Mouse (Mus musculus) limb, embryonic 11.5 days (tissue): ENCODE results near the gene Supt3. TPM values are rescaled to one million over a fixed set of nuclear protein-coding genes. Genes with fewer than 3 reads are reported as not detected.
A peak's percentile ranks its signal among the peaks of the same experiment; 100 is the strongest.

Experiments
- ATAC-seq: fragments of 200-750 bp; cut with Nextera tagmentation; 2 replicates; pipeline ENCODE4 v1.8.0; 2017; ENCODE audit warnings: low read depth; ENCODE audit not compliant: insufficient number of reproducible peaks, low FRiP score, low TSS enrichment
- DNase-seq: peaks from one replicate; pipeline ENCODE4 v3.0.0-alpha.2; 2015; ENCODE audit warnings: low spot score
- H3K27ac ChIP-seq: fragments of 300-500 bp; sonication (generic); replicated peaks from 2 replicates; pipeline ENCODE4 v1.5.1; 2014; ENCODE audit warnings: low read depth, mild to moderate bottlenecking, low read length
- H3K27me3 ChIP-seq: fragments of 300-500 bp; sonication (generic); 2 replicates; pipeline ENCODE4 v1.6.1; 2014; ENCODE audit warnings: mild to moderate bottlenecking, low read length, mixed read lengths; ENCODE audit not compliant: control insufficient read depth, insufficient read depth
- H3K36me3 ChIP-seq: fragments of 300-500 bp; sonication (generic); 2 replicates; pipeline ENCODE4 v1.6.1; 2014; ENCODE audit warnings: mild to moderate bottlenecking, low read length, moderate library complexity, mixed read lengths; ENCODE audit not compliant: control insufficient read depth, insufficient read depth
- H3K4me1 ChIP-seq: fragments of 300-500 bp; sonication (generic); 2 replicates; pipeline ENCODE4 v1.6.1; 2014; ENCODE audit warnings: low read length, mixed read lengths; ENCODE audit not compliant: control insufficient read depth, insufficient read depth
- H3K4me2 ChIP-seq: fragments of 300-500 bp; sonication (generic); 2 replicates; pipeline ENCODE4 v1.6.1; 2014; ENCODE audit warnings: low read depth, mild to moderate bottlenecking, moderate library complexity; ENCODE audit not compliant: severe bottlenecking
- H3K4me3 ChIP-seq: fragments of 300-500 bp; sonication (generic); 2 replicates; pipeline ENCODE4 v1.5.1; 2014; ENCODE audit warnings: low read depth, low read length
- H3K9ac ChIP-seq: fragments of 300-500 bp; sonication (generic); 2 replicates; pipeline ENCODE4 v1.6.1; 2014; ENCODE audit warnings: mild to moderate bottlenecking, low read length
- H3K9me3 ChIP-seq: fragments of 300-500 bp; sonication (generic); 2 replicates; pipeline ENCODE4 v1.6.1; 2016; ENCODE audit warnings: low read length; ENCODE audit not compliant: control insufficient read depth
- WGBS: fragments of 180-500 bp; shearing (Covaris S2); extraction: QIAGEN DNeasy Blood & Tissue Kit; methylation state at CpG from one replicate; pipeline ENCODE4 v1.1.7; 2014; 5-methylcytosine and 5-hydroxymethylcytosine counted together
- polyA plus RNA-seq: library from polyadenylated mRNA; unstranded; fragments of >200 nt; fragmentation: Nextera tagmentation; extraction: Ambion mirVana; gene quantifications from 2 replicates; pipeline ENCODE4 v1.2.1, GENCODE M21; 2014

The Supt3 gene
- polyA plus RNA-seq, 1 experiment from 2014 or later = 27.0 TPM

DNA sequence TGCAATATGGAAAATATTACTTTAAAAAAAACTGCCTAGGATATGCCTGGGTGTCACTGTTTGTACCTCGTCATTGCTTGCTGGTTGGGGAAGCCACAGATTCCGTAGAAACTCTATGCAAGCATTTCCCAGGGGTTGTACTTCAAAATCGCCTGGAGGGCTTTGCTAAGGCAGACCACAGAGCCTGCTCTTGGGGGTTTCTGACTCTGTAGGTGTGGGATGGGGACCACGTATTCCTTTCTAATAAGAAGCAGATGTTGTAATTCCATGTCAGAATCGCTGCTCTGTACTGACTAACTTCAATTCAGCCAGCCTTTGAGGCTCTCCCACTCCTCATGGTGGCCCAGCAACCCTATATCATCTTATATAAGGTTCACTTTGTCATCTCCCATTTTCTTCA lies 8.4 kb upstream of the Supt3 start:
- Histone ChIP-seq H3K9me3 (no peaks in the 10 kb centered on the region), H3K27me3 (no peaks in the 10 kb centered on the region), H3K4me1 (no peaks in the 10 kb centered on the region; the same call in 1 of the 2 replicates), H3K9ac (no peak overlapping the region), H3K4me3 (no peak overlapping the region), H3K27ac (no peak overlapping the region), H3K36me3 (no peaks in the 10 kb centered on the region), H3K4me2 (no peak overlapping the region)
- no peak for ATAC-seq
- WGBS = 14% methylated on average over 5 of the region's 5 CpGs
- peak; percentile 46 for DNase-seq

DNA sequence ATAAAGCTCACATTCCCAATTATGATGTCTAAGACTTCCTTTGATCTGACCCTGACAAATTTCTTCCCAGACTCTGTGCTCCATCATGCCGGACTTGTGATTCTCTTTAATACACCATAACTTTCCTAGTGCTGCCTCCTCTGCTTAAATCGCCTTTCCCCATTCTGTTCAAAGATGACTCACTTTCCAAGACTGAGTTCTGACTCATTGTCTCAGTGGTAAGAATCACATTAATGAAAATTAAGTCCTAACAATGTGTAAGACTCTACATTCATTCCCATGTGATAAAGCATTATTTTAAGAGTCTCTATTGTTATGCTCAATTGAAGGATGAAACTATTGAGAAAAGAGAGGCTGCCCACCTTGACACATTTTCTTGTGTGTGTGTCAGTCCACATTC lies 6.1 kb upstream of the Supt3 start:
- H3K36me3 ChIP-seq = no peaks in the 10 kb centered on the region

DNA sequence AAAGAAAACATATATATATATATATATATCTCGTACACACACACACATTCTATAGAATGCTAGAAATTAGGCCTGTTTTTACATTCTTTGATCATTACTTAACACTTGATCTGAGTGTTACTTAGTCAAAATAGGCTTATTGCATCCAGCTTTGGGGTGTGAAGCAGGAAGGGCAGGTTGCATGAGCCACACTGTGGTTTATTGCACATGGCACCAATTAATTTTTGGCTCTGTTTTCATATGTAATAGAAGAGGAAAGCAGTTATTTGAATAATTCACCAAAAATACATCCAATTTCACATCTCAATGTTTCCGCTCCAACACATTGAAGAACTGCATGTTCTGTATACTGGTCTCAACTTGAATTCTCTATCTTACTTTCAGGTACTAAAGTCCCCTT lies 4.4 kb upstream of the Supt3 start:
- no peaks in the 10 kb centered on the region; the same call in 1 of the 2 replicates for H3K4me1 ChIP-seq
- H3K4me3 ChIP-seq = no peak overlapping the region
- H3K27me3 ChIP-seq = no peaks in the 10 kb centered on the region
- WGBS = 86% methylated on average over 2 of the region's 2 CpGs
- H3K9me3 ChIP-seq = no peaks in the 10 kb centered on the region
- H3K27ac ChIP-seq = no peak overlapping the region
- no peak overlapping the region for H3K4me2 ChIP-seq
- DNase-seq (no peak), ATAC-seq (no peak)
- H3K36me3 ChIP-seq = no peaks in the 10 kb centered on the region
- H3K9ac ChIP-seq = no peak overlapping the region

More for the DNA sequence above, 6.1 kb upstream of the Supt3 start:
- H3K4me3 ChIP-seq = no peak overlapping the region
- no peak for DNase-seq
- no peak overlapping the region for H3K9ac ChIP-seq
- no peak overlapping the region for H3K27ac ChIP-seq
- no peak overlapping the region for H3K4me2 ChIP-seq
- H3K4me1 ChIP-seq = no peaks in the 10 kb centered on the region; the same call in 1 of the 2 replicates
- no peaks in the 10 kb centered on the region for H3K9me3 ChIP-seq
- 88% methylated on average over 2 of the region's 2 CpGs for WGBS
- ATAC-seq = no peak
- no peaks in the 10 kb centered on the region for H3K27me3 ChIP-seq

DNA sequence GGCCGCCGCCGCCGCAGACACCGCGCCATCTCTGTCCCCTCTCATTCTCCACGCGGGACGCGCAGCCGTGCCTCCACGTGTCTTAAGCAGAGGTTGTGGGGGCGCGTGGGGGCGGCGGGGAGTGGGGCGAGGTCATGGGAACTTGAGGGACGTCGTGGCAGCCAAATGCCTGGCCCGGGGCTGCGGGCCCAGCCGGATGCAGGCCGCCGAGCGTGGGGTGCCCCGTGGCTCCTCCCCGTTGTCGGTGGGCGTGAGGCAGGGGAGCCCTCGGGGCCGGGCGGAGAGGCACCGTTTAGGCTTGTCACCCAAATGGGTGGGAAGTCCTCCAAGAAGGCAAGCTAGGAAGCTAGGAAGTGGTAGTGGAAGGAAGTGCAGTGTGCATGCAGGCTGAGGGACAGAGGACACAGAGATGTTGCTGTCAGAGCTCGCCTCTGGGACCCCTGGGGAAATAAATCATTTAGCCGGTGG lies 419 bp downstream of the Supt3 start:
- Histone ChIP-seq H3K4me3 (peak overlapping the region; percentile 66), H3K27ac (peak overlapping the region; percentile 81), H3K9me3 (no peaks in the 10 kb centered on the region), H3K9ac (peak overlapping the region; percentile 86), H3K4me2 (peak overlapping the region; percentile 57), H3K4me1 (peaks cover 7% of the 10 kb centered on the region; the same call in 1 of the 2 replicates), H3K27me3 (no peaks in the 10 kb centered on the region), H3K36me3 (no peaks in the 10 kb centered on the region)
- WGBS = 2% methylated on average over 35 of the region's 35 CpGs
- DNase-seq (peak; percentile 75), ATAC-seq (peak; percentile 74)

DNA sequence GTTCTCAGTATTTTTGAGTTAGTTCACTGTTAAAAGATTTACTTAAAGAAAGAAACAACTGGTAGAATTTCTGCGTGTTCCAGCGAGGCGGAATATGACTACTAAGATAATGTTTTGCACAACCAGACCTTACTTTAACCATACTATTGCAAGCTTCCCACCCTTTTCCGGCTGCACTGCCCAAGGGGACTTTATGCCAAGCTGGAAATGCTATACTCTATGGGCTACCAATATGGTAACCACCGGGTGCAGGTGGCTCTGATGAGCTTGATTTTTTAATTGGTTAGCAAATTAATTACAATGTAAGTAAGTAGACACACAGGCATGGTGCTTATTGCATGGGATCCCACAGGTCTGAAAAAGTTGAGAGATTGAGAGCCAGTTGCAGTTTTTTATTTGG lies 1.2 kb downstream of the Supt3 start:
- H3K9me3 ChIP-seq = no peaks in the 10 kb centered on the region
- ATAC-seq (no peak), DNase-seq (no peak)
- peak overlapping the region; percentile 66 for H3K4me3 ChIP-seq
- H3K27me3 ChIP-seq = no peaks in the 10 kb centered on the region
- 76% methylated on average over 5 of the region's 5 CpGs for WGBS
- H3K4me1 ChIP-seq = peaks cover 7% of the 10 kb centered on the region; the same call in 1 of the 2 replicates
- H3K9ac ChIP-seq = no peak overlapping the region
- H3K4me2 ChIP-seq = peak overlapping the region; percentile 57; the same call in 1 of the 2 replicates
- H3K27ac ChIP-seq = no peak overlapping the region
- no peaks in the 10 kb centered on the region for H3K36me3 ChIP-seq

DNA sequence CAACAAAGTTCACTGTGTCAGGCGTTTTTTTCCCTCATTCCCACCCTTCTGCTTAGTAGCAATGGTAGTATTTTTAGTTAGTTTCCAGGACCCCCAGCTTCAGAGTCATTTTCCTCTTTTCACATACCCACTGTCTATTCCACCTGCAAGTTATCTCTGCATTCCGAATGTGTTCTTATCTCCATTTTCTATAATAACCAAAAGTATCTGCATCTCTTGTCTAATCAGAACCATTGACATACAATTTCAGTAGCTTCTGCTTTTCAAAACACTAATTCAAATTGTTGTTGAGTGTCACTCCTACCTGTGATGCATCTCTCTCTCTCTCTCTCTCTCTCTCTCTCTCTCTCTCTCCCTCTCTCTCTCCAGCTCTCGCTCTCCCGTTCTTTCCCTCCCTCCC lies 3.4 kb downstream of the Supt3 start:
- Histone ChIP-seq H3K9ac (no peak overlapping the region), H3K27ac (no peak overlapping the region), H3K9me3 (no peaks in the 10 kb centered on the region), H3K4me3 (no peak overlapping the region), H3K4me1 (peaks cover 7% of the 10 kb centered on the region; the same call in 1 of the 2 replicates), H3K27me3 (no peaks in the 10 kb centered on the region), H3K36me3 (no peaks in the 10 kb centered on the region), H3K4me2 (no peak overlapping the region)
- 77% methylated on average over 4 of the region's 4 CpGs for WGBS
- DNase-seq (no peak), ATAC-seq (no peak)

DNA sequence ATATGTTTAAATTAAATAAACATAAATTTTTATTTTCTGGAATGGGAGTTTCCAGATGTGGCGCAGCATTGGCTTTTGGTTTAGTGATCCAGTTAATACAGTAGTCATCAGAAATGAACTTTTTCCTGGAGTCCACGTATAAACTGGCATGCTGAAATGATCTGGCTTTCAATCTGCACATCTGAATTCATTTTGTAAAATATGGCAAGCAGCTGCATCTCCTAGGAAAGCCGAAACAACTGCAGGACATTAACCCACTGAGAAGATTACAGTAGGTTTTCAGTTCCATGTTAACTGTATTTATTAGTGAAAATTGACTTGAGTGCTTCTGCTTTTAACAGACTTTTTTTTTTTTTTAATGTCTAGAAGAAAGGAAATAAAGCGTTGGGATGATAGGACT lies 5.4 kb downstream of the Supt3 start:
- Histone ChIP-seq H3K4me1 (peaks cover 7% of the 10 kb centered on the region; the same call in 1 of the 2 replicates), H3K36me3 (no peaks in the 10 kb centered on the region), H3K27ac (no peak overlapping the region), H3K4me3 (no peak overlapping the region), H3K9ac (no peak overlapping the region), H3K9me3 (no peaks in the 10 kb centered on the region), H3K4me2 (no peak overlapping the region), H3K27me3 (no peaks in the 10 kb centered on the region)
- DNase-seq (peak; percentile 16), ATAC-seq (no peak)
- 74% methylated on average over 4 of the region's 4 CpGs for WGBS

DNA sequence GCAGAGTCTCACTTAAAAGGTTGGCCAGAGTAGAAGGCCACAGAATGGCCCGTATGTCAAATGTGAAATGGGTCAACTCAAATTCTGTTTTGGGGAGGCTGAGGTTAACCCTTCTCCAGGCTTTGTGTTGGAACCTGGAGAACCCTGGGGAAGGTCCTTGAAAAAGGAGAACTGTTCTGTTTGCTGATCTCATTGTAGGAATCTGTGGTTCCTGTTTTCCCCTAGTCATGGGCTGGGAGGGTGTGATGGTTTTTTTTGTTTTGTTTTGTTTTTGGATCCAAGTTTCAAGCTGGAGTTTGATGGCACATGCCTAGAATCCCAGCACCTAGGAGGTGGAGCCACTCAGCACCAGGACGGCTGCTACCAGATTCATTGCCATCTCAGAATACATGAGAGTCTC lies 6.2 kb downstream of the Supt3 start:
- Histone ChIP-seq H3K4me3 (no peak overlapping the region), H3K36me3 (no peaks in the 10 kb centered on the region), H3K27ac (no peak overlapping the region), H3K9me3 (no peaks in the 10 kb centered on the region), H3K4me2 (no peak overlapping the region), H3K4me1 (peaks cover 2% of the 10 kb centered on the region; the same call in 1 of the 2 replicates), H3K27me3 (no peaks in the 10 kb centered on the region), H3K9ac (no peak overlapping the region)
- DNase-seq = peak; percentile 12
- 74% methylated on average over 2 of the region's 2 CpGs for WGBS
- ATAC-seq = no peak
